Mouse (Mus musculus): ENCODE measurements around the gene Abcc6.

- TF ChIP-seq CTCF (IDR thresholded peaks at IDR 0.05; ENCODE audit: borderline replicate concordance, insufficient read depth, low read depth, low read length) (no peak), POLR2A (IDR thresholded peaks at IDR 0.05; ENCODE audit: borderline replicate concordance, insufficient read depth, low read length) (no peak)
Observed at GRCm38 (mm10) chr7:45986893-45987292, 43.2 kb downstream of the Abcc6 start.
